Mouse (Mus musculus): ENCODE results near the gene Enpp1.

- TF ChIP-seq EP300 (IDR thresholded peaks at IDR 0.05; ENCODE audit: low read depth): no peak
- no peak for TF ChIP-seq CTCF (IDR thresholded peaks at IDR 0.05; ENCODE audit: low read depth)
These were observed 9.9 kb upstream of the Enpp1 start for GRCm38 (mm10) chr10:24721841-24722240.
